ENCODE assay signal across 24 mouse cellular contexts in genomic region chr14:54211755-54212154, GRCm38 (mm10). TPM values are rescaled to one million over a fixed set of nuclear protein-coding genes. Genes with fewer than 3 reads are reported as not detected.
DNase-seq lines count a peak whose midpoint lies in the region; ATAC-seq lines count a peak whose summit lies in the region.
"Had no signal": no experiment of that assay in that cellular context is flagged by ENCODE, and none has a peak within 500 bp of the region (broad histone marks: within the 10 kb centered on the region; RNA-seq: fewer than 3 reads in every experiment).

No protein-coding gene starts in this region.

- 79% methylated on average over 5 of the region's 5 CpGs for WGBS in heart, embryonic 10.5 days

- H3K27ac ChIP-seq in heart, embryonic 10.5 days: peak overlapping the region; percentile 29; the same call in 1 of the 2 replicates
- H3K27ac ChIP-seq: embryonic facial prominence, embryonic 12.5 days; embryonic facial prominence, embryonic 15.5 days; gastrocnemius, adult 2 months; heart, embryonic 13.5 days; hindbrain, embryonic 14.5 days had no signal

- no peak for ATAC-seq in cerebellum, adult (ENCODE audit: insufficient number of reproducible peaks, low FRiP score, low TSS enrichment)
- ATAC-seq: forebrain, embryonic 14.5 days; forebrain, postnatal 0 days; intestine, embryonic 16.5 days had no signal

- H3K27me3 ChIP-seq in heart, embryonic 10.5 days (ENCODE audit: insufficient read depth, poor library complexity, severe bottlenecking): no peaks in the 10 kb centered on the region
- H3K27me3 ChIP-seq: embryonic facial prominence, embryonic 12.5 days; embryonic facial prominence, embryonic 15.5 days; heart, embryonic 13.5 days had no signal

- H3K36me3 ChIP-seq in heart, embryonic 10.5 days: no peaks in the 10 kb centered on the region
- H3K36me3 ChIP-seq: embryonic facial prominence, embryonic 12.5 days; embryonic facial prominence, embryonic 15.5 days; heart, embryonic 13.5 days had no signal

- no peak overlapping the region for H3K4me3 ChIP-seq in heart, embryonic 10.5 days
- H3K4me3 ChIP-seq: embryonic facial prominence, embryonic 12.5 days; embryonic facial prominence, embryonic 15.5 days; gastrocnemius, adult 2 months; heart, embryonic 13.5 days had no signal

- no peaks in the 10 kb centered on the region for H3K9me3 ChIP-seq in heart, embryonic 10.5 days
- H3K9me3 ChIP-seq: embryonic facial prominence, embryonic 12.5 days; embryonic facial prominence, embryonic 15.5 days; heart, embryonic 13.5 days had no signal

- no peak for DNase-seq in heart, embryonic 10.5 days (ENCODE audit: low spot score)
- no peak for DNase-seq in heart, postnatal 4 days
- DNase-seq in thymus, postnatal 4 days: peak; percentile 33
- no peak for DNase-seq in thymus, postnatal 14 days
- DNase-seq in induced T-regulatory cell, adult 2 months (ENCODE audit: low read depth): peak; percentile 70
- DNase-seq in Muller cell, postnatal 12 days (ENCODE audit: inconsistent ontology term): no peak
- DNase-seq: adrenal gland, postnatal 10 days; adrenal gland, postnatal 36 days; cerebellum, adult 11 months; cerebellum, adult 2 months; cerebellum, adult 9-11 months; cerebellum, postnatal 25 days; forebrain, postnatal 0 days; gastrocnemius, adult 2 months; gastrocnemius, postnatal 14 days; heart, adult 18-20 months; kidney, adult 2 months had no signal

- peaks cover 41% of the 10 kb centered on the region for H3K4me1 ChIP-seq in heart, embryonic 10.5 days
- H3K4me1 ChIP-seq: embryonic facial prominence, embryonic 12.5 days; embryonic facial prominence, embryonic 15.5 days had no signal

RNA-seq across cellular contexts. Expression of gene Dad1, which starts 42.1 kb away (rescaled TPM):
- 298 and 356 TPM in 2 replicates for polyA plus RNA-seq in heart, embryonic 10.5 days (2016; fragmentation: Nextera tagmentation; extraction: Ambion mirVana)
- 100 to 1,000 TPM; 132 to 145 TPM for total RNA-seq in heart, postnatal 4 days (2021)

RNA-seq across cellular contexts. Expression of gene Abhd4, which starts 42.2 kb away (rescaled TPM):
- polyA plus RNA-seq in heart, embryonic 10.5 days (2016; fragmentation: Nextera tagmentation; extraction: Ambion mirVana): 66.0 and 89.0 TPM in 2 replicates
- total RNA-seq in heart, postnatal 4 days (2021): 10 to 100 TPM; 65.0 to 65.1 TPM

Comparison
In these comparisons a context has a peak if more than half of its experiments do, and no peak if none do; other contexts are left out.
1. DNase-seq: peak in thymus, postnatal 4 days (single experiment) and induced T-regulatory cell, adult 2 months (single experiment); none in heart, embryonic 10.5 days (single experiment), heart, postnatal 4 days (single experiment), thymus, postnatal 14 days (single experiment) and Muller cell, postnatal 12 days (single experiment).